Mouse (Mus musculus) embryonic facial prominence, embryonic 13.5 days (tissue): ENCODE data around the gene Anks1b. TPM values are rescaled to one million over a fixed set of nuclear protein-coding genes. Genes with fewer than 3 reads are reported as not detected.

Experiments
- ATAC-seq: fragments of 200-750 bp; cut with Nextera tagmentation; 2 replicates; pipeline ENCODE4 v1.8.0; 2017; ENCODE audit warnings: low read depth; ENCODE audit not compliant: insufficient number of reproducible peaks, insufficient read depth, low FRiP score, low TSS enrichment
- H3K27ac ChIP-seq: fragments of 300-500 bp; sonication (generic); 2 replicates; pipeline ENCODE4 v1.5.1; 2015; ENCODE audit warnings: moderate library complexity, mild to moderate bottlenecking, inconsistent platforms
- H3K27me3 ChIP-seq: fragments of 300-500 bp; sonication (generic); 2 replicates; pipeline ENCODE4 v1.6.1; 2015; ENCODE audit warnings: mild to moderate bottlenecking, inconsistent platforms
- H3K36me3 ChIP-seq: fragments of 300-500 bp; sonication (generic); 2 replicates; pipeline ENCODE4 v1.6.1; 2015; ENCODE audit warnings: mild to moderate bottlenecking, inconsistent platforms
- H3K4me1 ChIP-seq: fragments of 300-500 bp; sonication (generic); 2 replicates; pipeline ENCODE4 v1.6.1; 2015; ENCODE audit warnings: inconsistent platforms
- H3K4me2 ChIP-seq: fragments of 300-500 bp; sonication (generic); 2 replicates; pipeline ENCODE4 v1.6.1; 2015; ENCODE audit warnings: moderate library complexity, mild to moderate bottlenecking, inconsistent platforms
- H3K4me3 ChIP-seq: fragments of 300-500 bp; sonication (generic); 2 replicates; pipeline ENCODE4 v1.5.1; 2015; ENCODE audit warnings: mild to moderate bottlenecking, inconsistent platforms
- H3K9ac ChIP-seq: fragments of 300-500 bp; sonication (generic); 2 replicates; pipeline ENCODE4 v1.6.1; 2015; ENCODE audit warnings: mild to moderate bottlenecking, inconsistent platforms
- H3K9me3 ChIP-seq: fragments of 300-500 bp; sonication (generic); 2 replicates; pipeline ENCODE4 v1.6.1; 2016; ENCODE audit warnings: inconsistent platforms
- WGBS: fragments of 180-500 bp; shearing (Covaris S2); methylation state at CpG from one replicate; pipeline ENCODE4 v1.1.7; 2015; ENCODE audit warnings: mixed read lengths; 5-methylcytosine and 5-hydroxymethylcytosine counted together
- polyA plus RNA-seq: library from polyadenylated mRNA; unstranded; fragments of >200 nt; fragmentation: Nextera tagmentation; extraction: Ambion mirVana; gene quantifications from 2 replicates; pipeline ENCODE4 v1.2.1, GENCODE M21; 2015

Anks1b gene
- polyA plus RNA-seq, 1 experiment from 2014 or later, result 1.5 TPM

DNA sequence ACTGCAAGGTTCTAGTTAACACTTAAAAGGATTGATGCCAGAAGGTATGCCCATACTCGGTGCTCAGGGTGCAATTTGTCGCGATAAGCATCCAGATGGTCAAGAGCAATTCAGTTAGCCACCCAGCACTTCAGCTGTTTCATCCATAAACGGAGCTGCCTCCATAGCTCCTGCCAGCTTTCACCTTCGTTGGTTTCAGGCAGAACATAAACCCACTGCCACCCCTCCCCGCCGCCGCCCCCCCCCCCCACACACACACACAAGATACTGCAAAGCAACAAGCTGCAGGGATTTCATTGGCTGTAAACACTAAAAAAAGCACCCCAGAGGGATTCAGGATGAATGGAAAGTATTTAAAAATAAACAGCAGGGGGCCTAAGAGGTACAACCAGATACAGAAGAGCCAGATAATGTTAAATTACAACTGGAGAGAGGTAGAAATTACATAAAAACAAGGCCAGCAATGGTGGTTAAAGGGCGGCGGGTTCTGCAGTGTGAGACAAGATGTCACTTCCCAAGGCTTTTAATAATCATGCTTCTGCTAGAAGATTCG lies 897.2 kb downstream of the Anks1b start:
- no peaks in the 10 kb centered on the region for H3K9me3 ChIP-seq
- peaks cover 16% of the 10 kb centered on the region for H3K27me3 ChIP-seq
- no peak for ATAC-seq
- H3K4me3 ChIP-seq, result no peak overlapping the region
- H3K27ac ChIP-seq, result no peak overlapping the region
- WGBS, result 27% methylated on average over 11 of the region's 11 CpGs
- H3K4me2 ChIP-seq, result no peak overlapping the region
- H3K9ac ChIP-seq, result no peak overlapping the region
- no peaks in the 10 kb centered on the region for H3K36me3 ChIP-seq
- peaks cover 9% of the 10 kb centered on the region for H3K4me1 ChIP-seq

DNA sequence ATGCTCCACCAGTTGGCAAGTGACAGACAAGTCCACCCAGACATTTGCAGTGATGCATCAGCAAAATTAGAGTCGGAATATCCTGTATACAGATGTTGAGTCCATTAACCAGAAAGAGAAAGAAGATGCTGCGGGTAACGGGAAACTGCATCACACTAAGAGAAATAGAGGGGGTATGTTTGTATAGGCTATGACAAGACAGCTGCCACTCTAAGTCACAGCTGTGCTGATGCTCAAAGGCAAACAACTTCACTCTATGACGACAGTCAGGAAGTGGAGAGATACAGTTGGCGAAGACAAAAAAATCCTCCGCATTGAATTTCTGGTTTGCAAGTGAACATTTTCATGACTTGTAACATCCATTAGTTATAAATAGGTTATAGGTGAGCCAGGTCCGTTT lies 897.7 kb downstream of the Anks1b start:
- Histone ChIP-seq H3K4me1 (peaks cover 9% of the 10 kb centered on the region), H3K27me3 (peaks cover 16% of the 10 kb centered on the region), H3K9ac (no peak overlapping the region), H3K36me3 (no peaks in the 10 kb centered on the region), H3K9me3 (no peaks in the 10 kb centered on the region), H3K4me3 (no peak overlapping the region), H3K4me2 (no peak overlapping the region), H3K27ac (no peak overlapping the region)
- WGBS, result 41% methylated on average over 7 of the region's 7 CpGs
- ATAC-seq, result no peak

DNA sequence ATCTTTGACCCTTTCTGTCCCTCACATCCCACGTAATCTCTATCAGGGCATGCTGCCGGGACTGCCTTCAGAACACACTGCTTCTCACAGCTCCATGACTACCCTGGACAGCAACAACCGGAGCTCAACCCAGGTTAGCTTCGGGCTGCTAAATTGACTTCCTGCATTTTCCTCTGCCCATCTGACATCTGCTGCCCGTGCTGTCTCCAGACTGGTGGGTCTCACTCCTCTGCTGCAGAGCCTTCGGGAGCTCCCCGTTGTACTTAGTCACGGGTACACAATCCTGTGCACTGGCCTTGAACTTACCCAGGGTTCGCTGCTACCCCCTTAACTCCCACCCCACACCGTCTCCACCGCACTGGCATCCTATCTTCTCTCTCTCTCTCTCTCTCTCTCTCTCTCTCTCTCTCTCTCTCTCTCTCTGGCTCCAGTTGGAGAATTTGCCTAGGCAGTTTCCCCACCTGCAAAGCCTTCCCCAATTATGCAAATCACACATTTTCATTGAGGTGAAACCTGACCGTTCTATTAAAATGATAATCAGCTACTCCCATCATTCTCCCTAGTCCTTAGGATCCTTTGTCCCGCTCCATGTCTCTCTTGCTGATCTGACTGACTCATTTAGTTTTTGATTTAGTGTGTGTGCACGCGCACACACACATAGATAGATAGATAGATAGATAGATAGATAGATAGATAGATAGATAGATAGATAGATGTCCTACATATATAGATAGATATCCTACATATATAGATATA lies 898.3 kb downstream of the Anks1b start:
- H3K4me3 ChIP-seq, result no peak overlapping the region
- peaks cover 9% of the 10 kb centered on the region for H3K4me1 ChIP-seq
- peak; percentile 37; the same call in 1 of the 2 replicates for ATAC-seq
- no peaks in the 10 kb centered on the region for H3K9me3 ChIP-seq
- H3K4me2 ChIP-seq, result peak overlapping the region; percentile 27
- H3K27ac ChIP-seq, result no peak overlapping the region
- no peaks in the 10 kb centered on the region for H3K36me3 ChIP-seq
- peaks cover 16% of the 10 kb centered on the region for H3K27me3 ChIP-seq
- H3K9ac ChIP-seq, result no peak overlapping the region
- WGBS, result 7% methylated on average over 15 of the region's 15 CpGs

DNA sequence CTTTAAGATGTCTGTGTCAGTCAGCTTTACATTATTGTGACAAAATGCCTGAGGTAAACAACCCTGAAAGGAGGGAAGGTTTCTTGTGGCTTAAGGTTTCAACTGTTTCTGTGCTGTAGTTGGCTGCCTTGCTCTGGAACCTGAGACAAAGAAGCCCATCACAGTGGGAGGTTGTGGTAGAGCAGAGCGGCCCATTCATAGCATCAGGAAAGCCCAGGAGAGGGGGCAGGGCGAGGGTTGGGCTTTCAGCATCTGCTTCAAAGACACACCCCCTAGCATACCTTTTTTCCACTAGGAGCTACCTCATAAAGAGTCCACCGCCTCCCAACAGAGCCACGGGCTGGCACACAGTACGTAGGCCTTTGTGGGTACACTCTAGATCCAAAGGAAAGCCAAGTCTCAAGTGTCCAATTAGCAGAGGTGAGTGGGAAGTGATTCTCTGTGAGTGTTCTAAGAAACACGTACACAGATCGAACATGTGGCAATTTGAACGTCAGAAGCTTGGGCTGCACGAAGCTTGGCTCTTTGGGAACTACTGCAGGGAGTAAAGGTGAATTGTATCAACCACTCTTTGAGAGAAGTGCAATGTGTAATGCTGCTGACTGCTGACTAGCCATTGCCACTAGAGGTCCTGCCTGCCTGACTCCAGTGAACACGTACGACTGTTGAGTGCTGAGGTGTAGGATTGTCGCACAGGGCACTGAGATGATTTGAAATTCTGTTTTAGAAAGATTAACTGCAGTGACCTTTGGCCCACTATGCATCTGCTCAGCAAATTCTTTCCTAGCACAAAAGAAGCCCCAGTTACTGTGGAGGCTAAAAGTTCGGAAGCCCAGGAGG lies 906.5 kb downstream of the Anks1b start:
- Histone ChIP-seq H3K4me2 (no peak overlapping the region), H3K4me3 (no peak overlapping the region), H3K36me3 (no peaks in the 10 kb centered on the region), H3K4me1 (no peaks in the 10 kb centered on the region), H3K27me3 (no peaks in the 10 kb centered on the region), H3K27ac (no peak overlapping the region), H3K9me3 (no peaks in the 10 kb centered on the region), H3K9ac (no peak overlapping the region)
- 55% methylated on average over 13 of the region's 13 CpGs for WGBS
- no peak for ATAC-seq

DNA sequence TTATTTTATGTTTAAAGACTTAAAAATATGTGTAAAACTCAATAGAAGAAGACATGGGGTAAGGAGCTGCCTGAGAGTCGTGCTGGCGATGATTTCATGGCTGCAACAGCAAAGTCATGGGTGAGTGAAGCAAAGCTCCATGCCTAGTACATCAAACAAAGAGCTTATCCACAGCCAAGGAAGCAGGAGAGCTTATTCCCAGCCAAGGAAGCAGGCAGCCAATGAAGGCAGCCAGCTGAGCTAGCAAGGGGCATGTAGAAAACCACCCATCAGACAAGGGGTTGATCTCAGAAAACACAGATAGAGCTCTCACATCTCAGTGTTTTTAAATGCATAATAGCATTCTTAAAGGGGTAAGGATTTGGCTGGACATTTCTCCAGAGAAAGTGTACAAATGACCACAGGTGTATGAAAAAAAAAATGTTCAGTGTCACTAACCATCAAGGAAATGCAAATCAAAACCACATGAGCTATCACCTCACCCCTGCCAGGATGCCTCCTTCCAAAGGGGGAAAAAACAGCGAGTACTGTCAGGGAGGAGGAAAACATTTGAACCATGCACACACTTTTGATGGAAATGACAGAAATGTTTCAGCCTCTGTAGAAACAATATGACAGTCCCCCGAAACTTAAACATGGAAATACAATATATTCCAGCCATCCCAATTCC lies 911.8 kb downstream of the Anks1b start:
- no peak for ATAC-seq
- Histone ChIP-seq H3K4me2 (no peak overlapping the region), H3K36me3 (no peaks in the 10 kb centered on the region), H3K4me3 (no peak overlapping the region), H3K9me3 (no peaks in the 10 kb centered on the region), H3K27ac (no peak overlapping the region), H3K4me1 (no peaks in the 10 kb centered on the region), H3K9ac (no peak overlapping the region), H3K27me3 (no peaks in the 10 kb centered on the region)
- 66% methylated on average over 4 of the region's 4 CpGs for WGBS

DNA sequence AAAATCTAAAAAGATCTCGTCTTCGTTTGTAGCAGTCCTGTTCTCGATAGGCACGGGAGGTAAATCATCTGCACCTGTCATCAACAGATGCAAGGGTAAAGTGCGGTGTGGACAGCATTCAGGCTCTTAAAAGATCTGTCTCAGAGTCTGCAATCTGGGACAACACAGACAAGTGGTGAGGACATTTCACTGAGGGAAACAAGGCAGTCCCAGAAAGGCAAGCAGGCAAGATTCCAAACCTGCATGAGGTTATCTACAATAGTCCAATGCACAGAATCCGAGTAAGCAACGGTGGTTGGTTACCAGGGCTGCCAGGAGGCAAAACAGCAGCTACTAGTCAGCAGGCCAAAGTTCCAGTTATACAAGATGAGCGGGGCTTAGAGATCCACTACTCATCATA lies 912.4 kb downstream of the Anks1b start:
- Histone ChIP-seq H3K9me3 (no peaks in the 10 kb centered on the region), H3K9ac (no peak overlapping the region), H3K4me3 (no peak overlapping the region), H3K4me2 (no peak overlapping the region), H3K36me3 (no peaks in the 10 kb centered on the region), H3K27ac (no peak overlapping the region), H3K27me3 (no peaks in the 10 kb centered on the region), H3K4me1 (no peaks in the 10 kb centered on the region)
- 85% methylated on average over 8 of the region's 8 CpGs for WGBS
- no peak for ATAC-seq

DNA sequence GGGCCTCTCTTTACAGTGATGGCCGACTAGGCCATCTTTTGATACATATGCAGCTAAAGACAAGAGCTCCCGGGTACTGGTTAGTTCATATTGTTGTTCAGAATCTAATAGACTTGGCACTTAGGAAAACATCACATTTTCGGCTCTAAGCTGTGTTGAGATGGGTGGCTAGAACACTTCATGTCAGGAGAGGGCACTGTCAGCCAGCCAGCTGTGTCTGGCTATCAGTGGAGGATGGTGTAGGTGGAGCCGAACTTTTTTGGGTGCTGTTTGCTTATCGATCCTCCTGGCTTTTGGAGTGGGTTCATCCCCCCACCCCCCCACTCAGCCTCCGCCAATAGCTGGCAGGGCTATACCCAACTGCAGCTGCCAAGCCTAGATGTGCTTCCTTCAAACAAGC lies 929.8 kb downstream of the Anks1b start:
- H3K36me3 ChIP-seq, result no peaks in the 10 kb centered on the region
- no peak overlapping the region for H3K4me3 ChIP-seq
- WGBS, result 56% methylated on average over 6 of the region's 6 CpGs
- no peak overlapping the region for H3K9ac ChIP-seq
- no peaks in the 10 kb centered on the region for H3K4me1 ChIP-seq
- H3K27me3 ChIP-seq, result no peaks in the 10 kb centered on the region
- ATAC-seq, result no peak
- H3K4me2 ChIP-seq, result no peak overlapping the region
- no peak overlapping the region for H3K27ac ChIP-seq
- no peaks in the 10 kb centered on the region for H3K9me3 ChIP-seq

DNA sequence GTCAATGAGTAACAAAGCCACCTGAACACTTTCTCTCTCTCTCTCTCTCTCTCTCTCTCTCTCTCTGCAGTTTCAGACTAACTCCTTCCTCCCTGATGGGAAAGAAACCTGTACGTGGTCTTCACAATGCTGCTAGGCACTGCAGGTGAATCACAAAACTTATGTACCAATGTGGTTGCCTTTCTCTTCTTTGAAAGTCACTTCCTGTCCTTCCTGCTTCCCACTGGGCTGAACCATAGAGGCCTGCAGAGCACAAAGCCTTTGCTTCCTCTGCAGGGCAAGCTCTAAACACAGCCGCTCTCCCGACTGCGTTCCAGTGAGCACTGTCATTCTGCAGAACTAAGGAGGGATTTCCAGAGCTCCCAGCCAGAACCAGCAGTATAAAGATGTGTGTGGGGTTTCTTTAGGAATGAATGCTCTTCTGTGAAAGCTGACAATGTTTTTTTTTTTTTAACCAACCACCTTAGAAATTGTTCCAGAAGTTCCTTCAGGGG lies 931.3 kb downstream of the Anks1b start:
- ATAC-seq, result no peak
- no peaks in the 10 kb centered on the region for H3K27me3 ChIP-seq
- no peak overlapping the region for H3K4me3 ChIP-seq
- 18% methylated on average over 4 of the region's 4 CpGs for WGBS
- H3K9ac ChIP-seq, result no peak overlapping the region
- H3K9me3 ChIP-seq, result no peaks in the 10 kb centered on the region
- H3K4me2 ChIP-seq, result no peak overlapping the region
- H3K4me1 ChIP-seq, result no peaks in the 10 kb centered on the region
- H3K36me3 ChIP-seq, result no peaks in the 10 kb centered on the region
- H3K27ac ChIP-seq, result no peak overlapping the region

DNA sequence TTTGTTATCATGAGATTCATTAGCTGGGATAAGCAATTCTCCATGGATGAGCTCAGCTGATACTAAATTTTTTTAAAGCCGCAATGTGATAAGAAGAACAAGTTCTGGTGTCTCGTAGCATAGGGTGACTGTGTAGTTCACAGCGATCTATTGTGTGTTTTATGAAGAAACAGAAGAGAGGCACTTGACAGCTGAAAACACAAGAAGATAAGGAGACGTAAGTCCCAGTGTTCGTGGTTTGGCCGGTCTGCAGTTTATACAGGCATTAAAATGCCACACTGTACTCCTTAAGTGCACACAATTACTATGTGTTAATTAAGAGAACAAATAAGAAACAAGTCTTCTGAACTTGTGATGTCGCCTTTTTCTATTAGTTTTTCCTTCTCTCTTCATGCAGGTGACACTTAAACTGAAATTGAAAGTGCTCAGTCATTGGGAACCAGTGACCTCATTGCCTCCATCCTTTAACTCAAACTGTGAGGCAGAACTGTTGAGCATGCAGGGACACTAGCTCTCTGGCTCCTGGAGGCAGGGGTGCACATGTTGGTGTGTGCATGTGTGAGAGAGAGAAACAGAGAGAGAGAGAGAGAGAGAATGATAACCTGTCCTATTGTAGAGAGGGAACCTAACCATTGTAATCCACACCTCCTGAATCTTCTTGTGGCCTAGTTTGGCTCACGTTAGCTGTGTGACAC lies 935.5 kb downstream of the Anks1b start:
- no peak for ATAC-seq
- Histone ChIP-seq H3K9ac (no peak overlapping the region), H3K36me3 (no peaks in the 10 kb centered on the region), H3K27ac (no peak overlapping the region), H3K27me3 (no peaks in the 10 kb centered on the region), H3K9me3 (no peaks in the 10 kb centered on the region), H3K4me1 (no peaks in the 10 kb centered on the region), H3K4me3 (no peak overlapping the region), H3K4me2 (no peak overlapping the region)
- WGBS, result 86% methylated on average over 8 of the region's 8 CpGs

DNA sequence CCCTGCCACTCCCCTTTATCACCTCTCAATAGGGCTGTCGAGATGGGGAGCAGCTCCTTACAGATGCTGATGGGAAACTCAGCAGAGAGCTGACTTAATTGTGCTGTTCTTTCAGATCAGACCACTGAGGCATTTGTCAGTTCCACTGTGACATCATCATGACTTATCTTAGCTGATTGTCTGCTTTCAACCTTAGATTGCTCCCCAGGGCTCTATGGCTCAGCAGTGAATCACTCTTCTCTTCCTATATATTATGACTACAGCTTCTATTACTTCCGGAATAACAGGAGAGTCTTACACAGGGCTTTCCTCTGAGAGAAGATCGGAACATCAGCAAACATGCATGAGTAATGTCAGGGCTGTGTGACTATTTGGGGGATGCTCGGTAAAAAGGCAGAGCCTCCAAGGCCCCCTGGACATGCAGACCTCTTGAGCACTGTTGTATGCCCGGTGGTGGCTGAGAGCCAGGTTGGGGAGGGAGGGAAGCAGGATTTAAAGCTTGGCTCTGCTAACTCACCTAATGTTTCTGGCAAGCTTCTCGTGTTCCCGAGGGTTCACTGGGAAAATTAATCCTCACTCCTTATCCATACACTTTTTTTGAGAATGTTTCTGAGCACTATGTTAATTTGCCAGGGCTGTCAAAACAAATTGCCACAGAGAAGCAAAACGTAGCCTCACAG lies 936.7 kb downstream of the Anks1b start:
- no peak overlapping the region for H3K9ac ChIP-seq
- H3K27me3 ChIP-seq, result no peaks in the 10 kb centered on the region
- no peaks in the 10 kb centered on the region for H3K4me1 ChIP-seq
- no peak for ATAC-seq
- WGBS, result 32% methylated on average over 8 of the region's 8 CpGs
- no peaks in the 10 kb centered on the region for H3K9me3 ChIP-seq
- no peak overlapping the region for H3K27ac ChIP-seq
- H3K4me3 ChIP-seq, result no peak overlapping the region
- no peak overlapping the region for H3K4me2 ChIP-seq
- no peaks in the 10 kb centered on the region for H3K36me3 ChIP-seq
